Mouse (Mus musculus) neural tube, embryonic 14.5 days (tissue): ENCODE measurements at regions not wholly inside any gene's neighbourhood (a gene's known extent, or its start where the extent isn't known, plus 50 kb on each side); places are given as distances from the start of the nearest gene placed in this dataset.

Experiments
- ATAC-seq: fragments of 200-750 bp; cut with Nextera tagmentation; 2 replicates; pipeline ENCODE4 v1.8.0; 2017; ENCODE audit warnings: low read depth, mild to moderate bottlenecking, moderate TSS enrichment, moderate library complexity
- H3K27ac ChIP-seq: fragments of 300-500 bp; sonication (generic); 2 replicates; pipeline ENCODE4 v1.5.1; 2014; ENCODE audit warnings: low read depth, mild to moderate bottlenecking, control low read depth, low read length, moderate library complexity, mixed read lengths
- H3K27me3 ChIP-seq: fragments of 300-500 bp; sonication (generic); 2 replicates; pipeline ENCODE4 v1.6.1; 2014; ENCODE audit warnings: low read length; ENCODE audit not compliant: control insufficient read depth, insufficient read depth
- H3K36me3 ChIP-seq: fragments of 300-500 bp; sonication (generic); 2 replicates; pipeline ENCODE4 v1.6.1; 2014; ENCODE audit warnings: low read length, mixed read lengths; ENCODE audit not compliant: control insufficient read depth, insufficient read depth
- H3K4me1 ChIP-seq: fragments of 300-500 bp; sonication (generic); 2 replicates; pipeline ENCODE4 v1.6.1; 2014; ENCODE audit warnings: low read length; ENCODE audit not compliant: control insufficient read depth, insufficient read depth
- H3K4me2 ChIP-seq: fragments of 300-500 bp; sonication (generic); 2 replicates; pipeline ENCODE4 v1.6.1; 2014; ENCODE audit warnings: mild to moderate bottlenecking, low read depth, low read length, control low read depth
- H3K4me3 ChIP-seq: fragments of 300-500 bp; sonication (generic); 2 replicates; pipeline ENCODE4 v1.5.1; 2014; ENCODE audit warnings: low read depth, low read length, control low read depth, mixed read lengths
- H3K9ac ChIP-seq: fragments of 300-500 bp; sonication (generic); replicated peaks from 2 replicates; pipeline ENCODE4 v1.6.1; 2014; ENCODE audit warnings: low read depth, mild to moderate bottlenecking, control low read depth, low read length, mixed read lengths
- H3K9me3 ChIP-seq: fragments of 300-500 bp; sonication (generic); 2 replicates; pipeline ENCODE4 v1.6.1; 2016; ENCODE audit warnings: low read length; ENCODE audit not compliant: control insufficient read depth
- WGBS: fragments of 180-500 bp; shearing (Covaris S2); extraction: QIAGEN DNeasy Blood & Tissue Kit; methylation state at CpG from one replicate; pipeline ENCODE4 v1.1.7; 2014; 5-methylcytosine and 5-hydroxymethylcytosine counted together

DNA sequence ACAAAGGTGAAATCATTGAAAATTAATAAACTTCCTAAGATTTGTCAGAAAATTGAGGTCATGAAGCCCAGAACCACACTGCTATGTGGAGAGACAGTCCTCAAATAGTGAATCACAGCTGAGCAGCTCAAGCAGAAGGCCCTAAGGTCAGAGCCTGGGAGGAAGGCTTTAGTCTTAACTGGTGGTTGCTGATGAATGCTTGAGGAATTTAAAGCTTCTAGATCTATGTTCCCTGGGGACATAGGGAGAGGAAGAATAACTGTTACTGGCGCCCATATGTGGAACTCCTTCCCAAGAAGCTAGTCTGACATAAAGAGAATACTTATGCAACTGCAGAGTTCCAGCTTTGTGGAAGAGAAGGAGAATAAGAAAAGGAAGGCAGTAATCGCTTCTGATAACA is 919.5 kb downstream of the D3Ertd751e start:
- Histone ChIP-seq H3K36me3 (no peaks in the 10 kb centered on the region), H3K9ac (no peak overlapping the region), H3K27me3 (no peaks in the 10 kb centered on the region), H3K9me3 (no peaks in the 10 kb centered on the region), H3K4me2 (no peak overlapping the region), H3K4me3 (no peak overlapping the region), H3K4me1 (no peaks in the 10 kb centered on the region), H3K27ac (no peak overlapping the region)
- 84% methylated on average over 2 of the region's 2 CpGs for WGBS
- ATAC-seq = no peak

DNA sequence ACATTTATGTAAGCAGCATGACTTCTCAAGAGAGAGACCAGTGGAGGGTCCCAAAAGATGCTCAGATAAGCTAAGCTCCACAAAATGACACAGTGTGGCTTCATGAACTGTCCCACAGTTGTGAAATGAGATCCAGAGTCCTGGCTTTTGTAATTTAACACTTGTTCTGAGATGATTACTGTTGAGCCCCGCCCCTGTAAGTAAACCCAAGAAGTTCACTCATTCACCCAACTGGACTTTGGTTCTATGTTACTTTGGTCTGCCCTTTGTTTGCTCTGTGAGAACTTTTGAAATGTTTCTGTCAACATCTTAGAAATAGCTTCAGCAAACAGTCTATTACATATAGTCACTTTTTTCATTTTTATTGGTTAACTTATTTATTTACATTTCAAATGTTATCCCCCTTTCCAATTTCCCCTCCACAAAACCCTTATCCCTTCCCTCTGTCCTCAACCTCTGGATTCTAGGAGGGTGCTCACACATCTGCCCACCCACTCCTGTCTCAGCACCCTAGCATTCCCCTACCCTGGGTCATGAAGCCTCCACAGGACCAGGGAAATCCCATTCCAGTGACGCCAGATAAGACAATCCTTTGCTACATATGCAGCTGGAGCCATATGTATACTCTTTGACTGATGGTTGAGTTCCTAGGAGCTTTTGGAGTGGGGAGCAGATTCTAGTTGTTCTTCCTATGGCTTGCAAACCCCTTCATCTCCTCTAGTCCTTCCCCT is 934.4 kb downstream of the D3Ertd751e start:
- Histone ChIP-seq H3K9ac (no peak overlapping the region), H3K4me3 (no peak overlapping the region), H3K4me1 (no peaks in the 10 kb centered on the region), H3K9me3 (no peaks in the 10 kb centered on the region), H3K27ac (no peak overlapping the region), H3K4me2 (no peak overlapping the region), H3K27me3 (no peaks in the 10 kb centered on the region), H3K36me3 (no peaks in the 10 kb centered on the region)
- ATAC-seq = no peak
- WGBS = 91% methylated on average over 2 of the region's 2 CpGs

DNA sequence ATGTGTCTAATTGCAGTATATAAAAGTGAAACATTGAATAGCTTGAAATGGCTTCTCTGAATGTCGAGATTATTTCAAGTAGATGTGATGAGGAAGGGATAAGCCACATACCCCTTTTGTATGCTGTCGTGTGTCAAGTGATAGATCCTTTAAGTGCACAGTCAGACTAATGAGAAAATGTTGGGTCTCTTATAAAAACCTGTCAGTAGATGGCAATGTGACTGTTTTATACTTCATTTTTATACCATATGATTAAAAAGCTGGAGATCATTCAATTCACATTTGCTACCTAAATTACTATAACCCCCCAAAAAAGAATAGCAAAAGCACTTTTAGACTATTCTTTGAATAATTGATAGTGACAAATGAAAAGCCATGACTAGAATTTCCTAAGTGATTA is 952.3 kb downstream of the D3Ertd751e start:
- Histone ChIP-seq H3K4me1 (no peaks in the 10 kb centered on the region), H3K4me2 (no peak overlapping the region), H3K4me3 (no peak overlapping the region), H3K9me3 (no peaks in the 10 kb centered on the region), H3K27me3 (no peaks in the 10 kb centered on the region), H3K9ac (no peak overlapping the region), H3K36me3 (no peaks in the 10 kb centered on the region), H3K27ac (no peak overlapping the region)
- no peak for ATAC-seq
- WGBS = 70% methylated on average over 2 of the region's 2 CpGs

DNA sequence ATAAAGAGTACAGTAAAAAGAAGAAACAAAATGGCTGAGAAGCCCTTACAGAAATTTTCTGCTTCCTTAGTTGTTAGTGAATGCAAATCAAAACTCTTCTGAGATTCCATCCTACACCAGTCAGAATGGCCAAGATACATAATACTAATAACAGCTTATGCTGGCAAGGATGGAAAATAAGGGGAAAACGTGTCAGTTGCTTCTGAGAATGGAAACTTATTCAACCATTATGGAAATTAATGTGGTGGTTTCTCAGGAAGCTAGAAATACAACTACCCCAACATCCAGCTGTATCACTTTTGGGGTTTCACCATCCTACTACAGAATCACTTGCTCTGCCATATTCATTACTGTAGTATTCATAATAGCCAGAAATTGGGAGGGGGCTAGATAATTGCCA is 996.5 kb downstream of the D3Ertd751e start:
- Histone ChIP-seq H3K27me3 (no peaks in the 10 kb centered on the region), H3K9me3 (no peaks in the 10 kb centered on the region), H3K9ac (no peak overlapping the region), H3K36me3 (no peaks in the 10 kb centered on the region), H3K4me2 (no peak overlapping the region), H3K4me3 (no peak overlapping the region), H3K4me1 (no peaks in the 10 kb centered on the region), H3K27ac (no peak overlapping the region)
- WGBS = 37% methylated on average over 1 of the region's 1 CpGs
- no peak for ATAC-seq

DNA sequence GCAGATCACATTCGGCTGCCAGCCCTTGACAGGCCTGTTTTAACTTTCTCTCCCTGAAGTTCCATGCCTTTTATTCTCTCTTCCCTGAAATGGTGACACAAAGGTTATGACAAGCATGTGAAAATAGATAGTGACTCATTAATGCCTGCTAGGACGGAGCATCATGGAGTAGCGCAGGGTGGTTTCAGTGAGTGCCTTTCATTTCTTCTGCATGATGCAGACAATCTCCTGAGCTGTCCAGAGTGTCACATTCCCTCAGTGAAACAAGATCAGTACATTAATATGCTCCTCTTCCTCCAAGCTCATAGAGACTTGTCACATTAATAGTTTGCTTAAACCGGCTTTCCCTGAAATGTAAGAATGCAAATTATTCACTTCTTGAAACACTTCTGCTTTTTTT is 1010.7 kb downstream of the D3Ertd751e start:
- no peaks in the 10 kb centered on the region for H3K36me3 ChIP-seq
- H3K27ac ChIP-seq = no peak overlapping the region
- ATAC-seq = no peak
- no peaks in the 10 kb centered on the region for H3K4me1 ChIP-seq
- no peak overlapping the region for H3K9ac ChIP-seq
- H3K27me3 ChIP-seq = no peaks in the 10 kb centered on the region
- no peaks in the 10 kb centered on the region for H3K9me3 ChIP-seq
- H3K4me3 ChIP-seq = no peak overlapping the region
- 91% methylated on average over 4 of the region's 4 CpGs for WGBS
- H3K4me2 ChIP-seq = no peak overlapping the region

DNA sequence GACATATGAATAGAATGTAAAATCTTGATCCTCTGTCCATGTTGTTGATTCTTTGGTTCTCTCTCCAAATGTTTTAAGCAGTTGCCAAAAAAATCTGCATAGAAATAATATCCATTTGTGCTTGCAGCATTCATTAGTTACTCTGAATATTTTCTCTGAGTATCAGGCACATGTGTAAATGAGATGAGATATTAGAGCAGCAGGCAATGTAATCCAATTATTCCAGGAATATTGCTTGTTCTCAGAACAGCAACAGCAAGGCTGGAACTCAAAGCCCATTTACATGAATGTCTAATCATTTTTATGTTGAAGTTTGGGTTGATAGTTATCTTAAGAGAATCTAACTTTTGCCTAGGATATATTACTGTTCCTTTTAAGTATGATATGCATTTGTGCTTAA is 1014.9 kb downstream of the D3Ertd751e start:
- no peaks in the 10 kb centered on the region for H3K9me3 ChIP-seq

DNA sequence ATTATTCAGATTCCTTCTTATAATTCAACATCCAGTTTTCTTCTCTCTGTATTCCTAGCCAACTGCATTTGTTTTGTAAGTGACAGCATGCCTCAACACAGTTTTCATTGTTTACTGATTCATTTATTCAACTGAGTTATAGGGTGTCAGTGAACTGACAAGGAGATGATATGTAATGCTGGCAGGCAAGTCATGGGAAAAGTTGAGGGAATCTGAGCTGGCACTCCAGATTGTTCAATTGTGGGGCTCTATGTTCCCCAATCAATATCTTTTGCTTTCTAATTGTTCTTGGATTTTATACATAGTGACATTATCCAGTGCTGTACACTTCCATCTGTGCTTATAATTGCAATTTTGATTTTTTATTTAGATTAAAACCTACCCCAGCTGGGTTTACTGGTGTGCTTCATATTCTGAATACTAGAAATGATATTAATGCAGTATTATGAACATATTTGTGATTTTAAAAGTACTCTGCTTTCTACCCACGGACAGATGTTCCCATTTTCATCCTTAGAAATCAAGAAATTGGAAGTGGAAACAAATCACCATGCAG is 1015.5 kb downstream of the D3Ertd751e start:
- Histone ChIP-seq H3K36me3 (no peaks in the 10 kb centered on the region), H3K9ac (no peak overlapping the region), H3K27ac (no peak overlapping the region), H3K27me3 (no peaks in the 10 kb centered on the region), H3K4me2 (no peak overlapping the region), H3K4me3 (no peak overlapping the region), H3K4me1 (no peaks in the 10 kb centered on the region), H3K9me3 (no peaks in the 10 kb centered on the region)
- WGBS = 49% methylated on average over 1 of the region's 1 CpGs
- no peak for ATAC-seq

More for the DNA sequence above, 1014.9 kb downstream of the D3Ertd751e start:
- Histone ChIP-seq H3K27me3 (no peaks in the 10 kb centered on the region), H3K4me3 (no peak overlapping the region), H3K27ac (no peak overlapping the region), H3K4me1 (no peaks in the 10 kb centered on the region), H3K9ac (no peak overlapping the region), H3K36me3 (no peaks in the 10 kb centered on the region), H3K4me2 (no peak overlapping the region)
- ATAC-seq = no peak

DNA sequence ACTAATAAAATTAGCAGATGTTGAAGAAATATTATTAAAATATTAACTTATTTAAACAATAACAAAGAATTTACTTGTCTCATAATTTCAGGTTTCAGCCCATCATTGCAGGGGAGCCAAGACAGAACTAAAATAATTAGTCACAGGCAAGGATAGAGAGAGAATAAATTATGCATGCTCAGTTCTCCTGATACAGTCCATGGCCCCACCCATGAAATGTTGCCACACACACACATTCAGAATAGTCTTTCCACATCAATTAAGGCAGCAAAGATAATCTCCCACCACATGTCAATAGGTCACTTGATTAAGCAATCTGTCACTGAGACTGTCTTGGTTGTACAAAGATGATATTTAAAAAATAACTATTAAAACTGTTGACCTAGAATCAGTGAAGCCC is 1019.8 kb downstream of the D3Ertd751e start:
- Histone ChIP-seq H3K4me2 (no peak overlapping the region), H3K36me3 (no peaks in the 10 kb centered on the region), H3K4me3 (no peak overlapping the region), H3K9ac (no peak overlapping the region), H3K27ac (no peak overlapping the region), H3K4me1 (no peaks in the 10 kb centered on the region), H3K27me3 (no peaks in the 10 kb centered on the region), H3K9me3 (no peaks in the 10 kb centered on the region)
- ATAC-seq = no peak

DNA sequence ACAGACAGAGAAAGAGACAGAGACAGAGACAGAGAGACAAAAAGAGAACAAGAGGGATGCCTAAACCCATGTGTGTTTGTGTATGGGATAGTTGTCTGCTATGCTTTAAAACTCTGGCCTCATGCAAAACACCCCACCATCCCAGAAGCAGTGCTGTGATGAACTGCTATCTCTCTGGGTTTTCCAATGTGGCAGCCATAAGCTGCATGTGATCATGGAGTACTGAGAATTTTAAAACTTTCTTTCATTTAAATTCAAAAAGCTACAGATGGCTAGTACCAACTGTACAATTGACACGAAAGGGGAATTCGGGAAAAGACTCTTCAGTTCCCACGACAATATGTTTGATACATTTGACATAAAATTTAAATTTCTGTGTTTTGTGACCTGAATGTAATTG is 1041.1 kb downstream of the D3Ertd751e start:
- Histone ChIP-seq H3K9me3 (no peaks in the 10 kb centered on the region), H3K9ac (no peak overlapping the region), H3K4me3 (no peak overlapping the region), H3K36me3 (no peaks in the 10 kb centered on the region), H3K27me3 (no peaks in the 10 kb centered on the region), H3K4me2 (no peak overlapping the region), H3K4me1 (no peaks in the 10 kb centered on the region), H3K27ac (no peak overlapping the region)
- WGBS = 94% methylated on average over 3 of the region's 3 CpGs
- no peak for ATAC-seq
